Mouse (Mus musculus) sigmoid colon, adult 10 weeks (tissue): ENCODE measurements around the gene Ghrh. TPM values are rescaled to one million over a fixed set of nuclear protein-coding genes. Genes with fewer than 3 reads are reported as not detected.

Source experiments
- polyA plus RNA-seq: library from polyadenylated mRNA; stranded (reverse); fragments of 350-450 nt; fragmentation: Illumina TruSeq; extraction: RNeasy Lipid Tissue Mini Kit (QIAGEN cat#74804); gene quantifications from one replicate; pipeline ENCODE4 v1.2.3, GENCODE M21; 2014; ENCODE audit warnings: low read depth, low replicate concordance

Ghrh gene
- not detected for polyA plus RNA-seq

DNA sequence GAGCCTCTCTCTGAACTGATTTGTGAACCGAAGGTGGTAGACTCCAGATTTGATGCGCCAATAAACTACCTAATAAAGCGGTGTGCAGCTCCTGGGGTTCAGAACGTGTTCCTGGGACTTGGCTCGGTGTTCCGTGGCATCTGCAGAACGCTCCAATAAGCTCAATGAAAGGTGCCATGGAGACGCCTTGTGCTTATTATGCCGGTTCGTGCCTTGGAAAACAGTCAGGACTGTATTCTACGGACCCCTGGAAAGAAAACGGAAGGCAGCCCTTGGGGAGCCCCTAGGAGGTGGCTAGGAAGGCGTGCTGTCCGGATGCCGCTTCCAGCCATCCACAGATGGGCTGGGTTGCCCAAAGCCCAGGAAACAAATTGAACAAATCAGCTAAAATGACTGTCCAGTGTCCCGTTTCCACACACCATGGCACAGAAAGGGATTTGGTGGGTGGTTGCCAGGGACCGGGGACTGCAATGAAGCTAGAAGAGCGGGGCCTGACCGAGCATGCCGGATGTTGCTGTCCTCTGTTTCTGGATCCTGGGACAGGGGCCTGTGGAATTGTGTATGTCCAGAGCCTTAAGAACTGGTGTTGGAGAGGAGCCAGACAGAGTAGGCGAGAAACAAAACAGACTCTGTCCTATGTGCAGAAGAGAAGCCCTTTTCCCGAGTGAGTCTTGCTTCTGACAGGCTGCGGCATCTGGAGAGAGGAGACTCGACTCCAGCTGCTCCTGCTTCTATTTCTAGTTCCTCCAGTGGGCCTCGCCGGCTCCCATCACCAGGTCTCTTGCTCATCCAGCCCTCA is at the start of gene Ghrh:
Ghrh (minus strand) TSS at position 146 of the 799 bp plus-strand sequence.

DNA sequence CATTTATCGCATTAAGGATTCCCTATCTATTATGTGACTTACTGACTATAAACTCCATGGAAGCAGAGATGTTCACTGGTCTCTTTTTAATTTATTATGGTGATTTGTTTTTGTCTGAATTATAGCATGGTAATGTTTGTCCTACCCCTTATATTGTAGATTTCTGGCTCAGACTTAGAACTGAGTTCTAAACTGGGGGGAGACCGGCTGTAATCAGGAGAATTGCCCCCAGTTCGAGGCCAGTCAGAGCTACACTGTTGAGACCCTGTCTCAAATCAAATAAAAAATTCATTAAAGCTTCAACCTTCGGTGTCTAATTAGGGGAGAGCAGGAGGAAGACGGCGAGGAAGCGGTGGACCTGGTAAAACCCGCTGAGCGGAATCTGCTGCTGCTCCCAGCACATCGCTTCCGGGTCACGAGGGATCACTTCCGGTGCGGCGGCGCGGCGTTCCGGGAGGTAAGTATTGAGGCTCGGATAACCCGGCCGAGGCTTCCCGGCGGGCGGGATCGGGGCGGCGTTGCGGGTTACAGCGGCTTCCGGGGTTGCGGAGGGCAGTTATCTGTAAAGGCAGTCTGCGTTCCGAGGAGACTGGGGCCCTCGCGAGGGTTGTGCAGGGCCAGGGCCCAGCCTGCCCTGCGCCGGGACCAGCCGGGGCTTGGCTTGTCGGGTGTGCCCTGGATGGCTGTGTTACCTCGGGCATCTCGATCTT is 20.0 kb upstream of the Ghrh start, which contains the start of gene Manbal:
Manbal (plus strand) TSS at position 411 of the 710 bp plus-strand sequence.

Other genes starting within 250 kb of the Ghrh start
- gene Samhd1, start 212.2 kb downstream of the Ghrh start, polyA plus RNA-seq: 347 TPM
- gene Rbl1, start 143.0 kb downstream of the Ghrh start, polyA plus RNA-seq: 54.1 TPM
- 186 TPM for gene Rpn2, start 68.5 kb downstream of the Ghrh start, polyA plus RNA-seq
- gene Mroh8, start 68.0 kb downstream of the Ghrh start, polyA plus RNA-seq: 0.28 TPM
- gene Manbal, start 20.1 kb upstream of the Ghrh start, polyA plus RNA-seq: 5.0 TPM
- 5.2 TPM for gene Src, start 70.9 kb upstream of the Ghrh start, polyA plus RNA-seq
- 3.2 TPM for gene Nnat, start 212.6 kb upstream of the Ghrh start, polyA plus RNA-seq
- gene Blcap, start 223.8 kb upstream of the Ghrh start, polyA plus RNA-seq: 36.5 TPM